Mouse (Mus musculus) lung, adult 18-20 months (tissue): ENCODE measurements around the gene Dip2b.
"Not testable (repeated sequence)": the region's sequence is repeated elsewhere in the genome, so short reads cannot be mapped to it uniquely, and the experiment has no call there.

Source experiments
- DNase-seq, 2 experiments: peaks; one replicate each; pipeline ENCODE4 v3.0.0; 2022; ENCODE audit warnings: mixed read lengths in 2 of 2

Gene Dip2b

DNA sequence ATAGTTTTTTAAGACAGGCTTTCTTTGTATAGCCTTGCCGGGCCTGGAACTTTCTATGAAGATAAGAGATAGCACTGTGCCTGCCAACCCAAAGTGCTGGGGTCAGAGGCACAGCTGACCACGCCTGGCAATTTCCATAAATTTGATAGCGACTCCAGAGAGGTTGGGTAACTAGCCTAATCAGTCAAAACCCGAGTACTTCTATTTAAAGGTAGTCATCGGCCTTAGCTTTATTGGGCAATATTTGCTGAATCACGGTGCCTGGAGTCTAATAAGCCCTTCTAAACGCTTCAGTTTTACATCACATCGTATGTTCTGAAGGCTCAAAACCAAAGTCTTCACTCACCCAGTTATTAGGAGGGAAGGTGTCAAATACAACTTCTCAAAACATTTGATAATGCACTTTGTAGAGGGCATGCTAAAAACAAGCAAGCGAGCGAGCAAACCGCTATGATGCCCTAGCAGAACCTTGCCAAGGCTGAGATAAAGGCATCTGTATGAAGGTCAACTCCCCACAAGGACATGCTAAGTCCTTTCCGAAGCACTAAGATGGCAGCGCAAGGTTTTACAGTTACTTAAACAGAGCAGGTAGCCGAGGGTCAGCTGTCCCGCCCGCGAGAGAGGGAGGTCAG lies 188.7 kb downstream of the Dip2b start:
- DNase-seq = peak; percentile 35 to 60

DNA sequence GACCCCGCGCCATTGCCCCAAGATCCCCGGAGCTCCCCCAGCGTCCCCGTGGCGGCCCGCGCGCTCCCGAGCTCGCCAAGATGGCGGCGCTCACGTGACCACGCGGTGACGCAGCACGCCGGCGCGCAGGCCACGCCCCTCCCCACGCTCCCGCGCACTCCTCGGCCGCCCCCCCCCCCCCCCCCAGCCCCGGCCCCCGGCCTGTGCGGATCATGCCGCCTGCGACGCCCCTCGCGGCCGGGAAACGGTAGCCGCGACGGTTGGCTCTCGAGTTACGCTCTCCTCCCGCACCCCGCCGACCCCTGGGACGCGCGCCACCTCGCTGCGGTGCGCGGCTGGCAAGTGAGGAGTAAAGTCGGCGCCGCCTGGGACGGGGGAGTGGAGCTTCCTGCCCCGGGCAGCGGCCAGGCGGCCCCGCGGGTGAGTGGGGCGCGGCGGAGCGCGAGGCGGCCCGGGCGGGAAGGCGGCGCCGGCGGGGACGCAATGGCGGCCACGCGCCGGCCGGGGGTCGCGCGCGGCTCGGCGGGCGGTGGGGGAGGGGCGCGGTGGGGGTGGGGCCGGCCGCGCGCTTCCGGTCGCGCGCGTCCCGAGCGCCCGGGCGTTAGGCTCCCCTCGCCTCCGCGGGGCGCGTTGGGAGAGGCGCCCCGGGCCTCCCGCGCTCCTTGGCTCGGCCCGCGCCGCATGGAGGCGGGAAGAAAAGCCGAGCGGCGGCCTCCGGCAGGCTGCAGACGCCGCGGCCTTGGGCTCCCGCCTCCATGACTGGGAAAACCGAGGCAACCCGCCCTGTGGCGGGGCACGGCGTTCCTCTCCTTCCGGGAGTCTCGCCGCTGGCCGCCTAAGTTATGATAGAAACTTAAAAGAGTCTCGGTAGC lies 189.4 kb downstream of the Dip2b start, which contains the start of gene Atf1:
Gene Atf1 (plus strand): TSS at position 157 of the 872 bp plus-strand sequence.
- DNase-seq = peak; percentile 89

DNA sequence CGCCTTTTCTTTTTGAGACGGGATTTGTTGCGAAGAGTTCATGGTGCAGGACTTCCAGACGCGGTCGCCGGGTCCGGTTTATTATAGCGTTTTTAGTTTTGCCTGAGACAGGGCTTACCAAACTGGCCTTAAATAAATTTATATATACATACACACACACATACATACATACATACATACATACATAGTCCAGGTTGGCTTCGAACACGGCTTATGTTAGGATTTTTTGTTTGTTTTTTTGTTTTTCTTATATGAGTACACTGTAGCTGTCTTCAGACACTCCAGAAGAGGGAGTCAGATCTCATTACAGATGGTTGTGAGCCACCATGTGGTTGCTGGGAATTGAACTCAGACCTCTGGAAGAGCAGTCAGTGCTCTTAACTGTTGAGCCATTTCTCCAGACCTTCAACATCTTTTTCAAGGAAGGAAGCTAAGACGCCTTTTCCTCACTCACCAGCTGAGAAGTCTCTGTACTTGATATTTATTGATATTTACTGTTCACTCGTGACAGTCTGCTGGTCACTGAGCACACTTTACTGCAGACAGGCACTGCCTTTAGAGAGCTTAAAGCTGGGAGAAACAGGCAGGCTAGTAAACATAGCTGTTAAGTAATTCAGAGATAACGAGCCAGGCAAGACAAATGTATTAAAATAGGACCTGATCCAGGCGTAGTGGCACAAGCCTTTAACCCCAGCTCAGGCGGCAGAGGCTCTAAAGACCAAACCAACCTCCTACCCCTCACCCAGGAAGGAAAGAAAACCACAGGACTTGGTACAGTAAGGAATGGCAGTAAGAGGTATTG lies 190.3 kb downstream of the Dip2b start:
- DNase-seq = no peak

DNA sequence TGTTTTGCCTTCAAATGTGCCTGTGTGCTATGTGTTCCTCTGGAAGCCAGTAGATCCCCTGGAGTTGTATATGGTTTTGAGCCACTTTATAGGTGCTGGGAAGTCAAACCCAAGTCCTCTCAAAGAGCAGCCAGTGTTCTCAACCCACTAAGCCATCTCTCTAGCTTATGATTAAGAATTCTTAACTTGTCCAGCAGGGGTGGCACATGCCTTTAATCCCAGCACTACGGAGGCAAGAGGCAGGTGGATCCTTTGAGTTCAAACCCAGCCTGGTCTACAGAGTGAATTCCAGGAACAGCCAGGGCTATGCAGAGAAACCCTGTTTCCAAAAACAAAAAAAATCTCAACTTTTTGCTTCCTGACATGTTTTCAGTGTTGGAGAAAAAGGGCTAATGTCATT lies 192.2 kb downstream of the Dip2b start:
- no peak for DNase-seq

DNA sequence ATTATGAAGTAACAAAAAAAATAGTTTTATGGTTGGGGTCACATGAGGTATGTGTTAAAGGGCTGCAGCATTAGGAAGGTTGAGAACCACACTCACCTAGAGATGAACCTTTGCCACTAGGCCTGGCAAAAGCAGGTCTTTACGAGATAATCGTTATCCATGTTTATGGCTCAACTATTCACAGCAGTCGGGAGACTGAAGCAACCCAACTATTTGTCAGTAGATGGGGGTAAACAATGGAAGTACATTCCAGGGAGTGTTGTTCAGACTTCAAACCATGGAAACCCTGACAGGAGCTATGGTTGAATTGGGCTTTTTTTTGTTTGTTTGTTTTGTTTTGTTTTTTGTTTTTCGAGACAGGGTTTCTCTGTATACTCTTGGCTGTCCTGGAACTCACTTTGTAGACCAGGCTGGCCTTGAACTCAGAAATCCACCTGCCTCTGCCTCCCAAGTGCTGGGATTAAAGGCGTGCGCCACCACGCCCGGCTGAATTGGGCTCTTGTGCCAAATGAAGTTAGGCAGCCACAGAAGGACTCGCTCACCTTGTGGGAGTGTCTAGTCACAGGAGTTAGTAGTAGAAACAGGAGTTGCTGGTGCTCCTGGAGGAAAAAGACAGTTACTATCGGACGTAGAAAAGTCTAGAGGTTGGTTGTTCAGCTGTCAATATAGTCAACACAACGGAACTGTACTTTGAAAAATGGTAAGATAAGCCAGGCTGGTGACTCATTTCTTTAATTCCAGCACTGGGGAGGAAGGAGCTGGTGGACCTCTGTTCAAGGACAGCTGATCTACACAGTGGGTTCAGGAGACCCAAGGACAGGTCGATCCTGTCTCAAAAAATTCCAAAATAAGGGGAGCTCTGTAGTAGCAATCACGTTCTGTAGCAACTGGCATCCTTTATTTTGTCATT lies 193.4 kb downstream of the Dip2b start:
- DNase-seq = no peak

DNA sequence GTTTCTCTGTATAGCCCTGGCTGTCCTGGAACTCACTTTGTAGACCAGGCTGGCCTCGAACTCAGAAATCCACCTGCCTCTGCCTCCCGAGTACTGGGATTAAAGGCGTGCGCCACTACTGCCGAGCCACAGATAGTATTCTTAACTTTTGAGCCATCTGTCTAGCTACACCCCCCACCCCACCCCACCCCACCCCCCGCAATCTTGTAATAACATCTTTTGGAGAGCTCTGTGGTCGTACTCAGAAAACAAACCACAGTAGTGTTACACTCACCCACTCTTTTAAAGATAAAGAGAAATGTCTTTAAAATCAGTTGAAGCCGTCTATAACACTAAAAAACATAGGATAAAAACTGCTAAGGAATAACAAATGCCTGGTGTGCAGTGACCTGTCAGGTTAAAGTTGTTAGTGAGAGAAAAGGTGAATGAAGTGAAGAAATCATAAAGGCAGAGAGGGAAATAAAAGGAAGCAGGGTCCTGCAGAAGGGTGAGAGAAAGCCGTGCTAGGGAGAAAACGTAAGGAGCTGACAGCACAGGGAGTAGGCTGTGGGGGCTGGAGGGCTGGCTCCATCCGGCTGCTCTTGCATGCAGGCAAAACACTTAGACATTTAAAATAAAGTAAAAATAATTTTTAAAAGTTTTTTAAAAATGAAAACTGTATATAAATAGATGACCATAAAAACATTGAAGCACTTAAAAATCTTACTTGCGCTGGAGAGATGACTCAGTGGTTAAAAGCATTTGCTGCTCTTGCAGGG lies 196.9 kb downstream of the Dip2b start:
- DNase-seq = no peak

DNA sequence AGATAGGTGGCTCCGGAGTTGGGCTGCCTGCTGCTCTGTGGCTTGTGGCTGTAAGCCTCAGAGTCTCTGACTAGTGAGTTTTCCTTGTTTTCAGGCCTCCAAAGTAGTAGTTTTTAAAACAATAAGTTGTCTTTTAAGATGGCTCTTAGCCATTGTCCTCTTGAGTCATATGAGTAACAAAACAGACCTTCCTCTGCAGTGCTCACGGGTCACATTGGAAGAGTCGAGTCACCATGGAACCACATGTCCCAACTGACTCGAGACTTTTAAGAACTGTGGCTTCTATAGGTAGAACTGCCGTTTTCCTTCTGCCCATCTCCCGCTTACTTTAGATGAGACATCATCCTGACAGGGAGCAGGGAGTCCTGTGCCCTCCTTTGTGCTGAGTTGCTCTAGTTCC lies 198.5 kb downstream of the Dip2b start:
- DNase-seq = no peak

DNA sequence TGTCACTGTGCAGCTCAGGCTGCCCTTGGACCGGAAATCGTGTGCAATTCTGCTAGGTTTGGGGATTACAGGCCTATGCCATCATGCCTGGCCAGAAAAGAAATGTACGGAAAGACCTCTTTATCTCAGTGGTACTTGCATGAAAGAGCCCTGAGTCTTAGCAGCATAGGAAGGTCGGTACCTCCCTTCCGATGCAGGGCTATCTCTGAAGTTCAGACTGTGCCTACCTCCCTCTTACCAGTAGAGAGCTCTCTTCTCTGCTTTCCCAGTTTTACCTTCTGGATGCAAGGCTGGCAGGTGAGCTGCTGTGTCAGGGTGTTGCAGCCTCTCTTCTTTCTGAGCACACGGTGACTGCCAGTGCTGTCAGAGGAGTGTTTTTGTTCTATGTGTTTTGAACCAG lies 203.3 kb downstream of the Dip2b start:
- no peak for DNase-seq

DNA sequence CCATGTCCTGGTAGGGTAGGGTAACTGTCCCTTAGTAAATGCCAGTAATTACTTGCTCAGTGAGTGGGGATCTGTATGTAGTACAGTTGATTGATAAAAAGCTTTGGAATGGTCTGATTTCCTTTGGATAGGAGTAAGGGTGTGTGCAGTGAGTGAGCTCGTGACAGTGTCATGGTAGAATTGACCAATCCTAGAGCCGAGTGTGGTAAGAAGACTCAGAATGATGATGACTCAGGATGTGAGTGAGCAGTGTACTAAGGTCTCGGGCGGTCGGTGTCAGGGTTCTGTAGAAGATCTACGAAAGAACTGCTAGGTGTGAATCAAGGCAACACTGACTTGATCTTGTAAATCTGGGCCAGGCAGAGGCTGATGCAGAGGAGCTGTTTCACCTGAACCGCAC lies 207.5 kb downstream of the Dip2b start:
- no peak for DNase-seq

DNA sequence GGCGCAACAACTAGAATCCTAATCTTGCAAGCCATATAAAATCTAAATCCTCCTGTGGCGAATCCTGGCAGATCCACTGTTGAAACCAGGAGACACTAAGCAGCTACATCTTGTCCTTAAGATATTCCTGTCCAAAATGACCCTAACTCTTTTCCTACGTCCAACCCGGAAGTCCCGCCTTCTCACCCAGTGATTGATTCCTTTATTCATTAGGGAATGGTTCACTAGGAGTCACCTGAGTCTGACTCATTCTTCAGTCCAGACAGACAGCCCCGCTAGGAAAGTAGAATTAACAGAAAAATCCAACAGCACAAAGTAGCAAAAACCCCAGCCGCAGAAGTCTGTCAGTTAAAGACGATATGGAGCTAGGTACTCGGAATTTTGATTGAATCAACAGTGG lies 208.8 kb downstream of the Dip2b start:
- DNase-seq = no peak

DNA sequence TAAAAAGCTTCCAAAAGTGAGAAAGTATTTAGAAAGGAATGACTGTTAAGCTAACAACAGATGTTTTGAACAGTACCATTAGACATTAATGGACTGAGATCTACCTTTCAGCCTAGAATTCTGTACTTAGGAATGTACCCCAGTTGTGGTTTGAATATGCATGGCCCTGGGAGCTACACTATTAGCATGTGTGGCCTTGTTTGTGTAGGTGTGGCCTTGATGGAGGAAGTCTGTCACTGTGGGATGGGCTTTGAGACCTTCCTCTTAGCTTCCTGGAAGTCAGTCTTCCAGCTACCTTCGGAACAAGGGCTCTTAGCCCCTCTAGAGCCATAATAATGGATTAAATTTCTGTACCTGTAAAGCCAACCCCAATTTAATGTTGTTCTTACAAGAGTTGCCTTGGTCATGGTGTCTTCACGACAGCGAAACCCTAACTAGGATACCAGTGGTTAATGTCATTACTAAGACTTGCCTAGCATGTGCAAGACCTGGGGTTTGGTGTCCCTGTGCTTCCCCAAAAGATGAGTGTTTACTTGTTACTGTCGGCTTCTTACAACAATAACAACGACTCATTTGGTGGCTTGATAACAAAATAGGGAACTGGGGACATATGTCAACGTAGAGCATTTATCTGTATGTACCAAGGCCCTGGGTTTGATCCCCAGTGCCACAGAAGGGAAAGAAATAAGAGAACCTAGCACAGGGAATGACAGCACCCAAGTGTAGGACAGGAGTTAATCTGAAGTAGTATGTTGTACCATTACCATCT lies 210.4 kb downstream of the Dip2b start:
- no peak for DNase-seq

DNA sequence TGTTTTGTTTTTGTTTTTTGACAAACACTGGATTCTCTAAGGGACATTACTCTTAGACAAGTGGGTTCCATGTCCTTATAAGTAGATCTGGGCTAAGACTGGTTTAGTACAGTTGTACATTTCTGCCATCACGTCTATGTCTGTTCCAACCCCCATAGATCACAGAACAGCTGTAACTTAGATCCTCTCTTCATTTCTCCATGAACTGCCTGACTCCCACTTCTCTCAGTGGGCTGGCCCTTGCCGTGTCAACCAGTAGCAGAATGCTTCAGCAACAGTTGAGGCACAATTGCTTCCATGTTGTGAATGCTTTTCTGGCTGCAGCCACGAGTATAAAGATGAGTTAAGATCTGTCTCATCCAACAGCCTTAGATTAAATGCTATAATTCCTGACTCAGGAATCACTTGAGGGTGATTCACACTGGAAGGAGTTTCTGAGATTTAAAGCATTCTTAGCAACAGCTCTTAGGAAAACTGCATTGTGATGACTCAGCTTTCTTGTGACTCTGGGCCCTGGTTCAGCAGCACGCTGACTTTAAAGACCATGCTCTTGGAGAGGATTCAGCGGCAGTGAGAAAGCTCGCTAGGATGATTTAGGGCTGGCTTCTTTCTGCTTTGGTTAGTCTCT lies 212.8 kb downstream of the Dip2b start:
- DNase-seq = no peak

DNA sequence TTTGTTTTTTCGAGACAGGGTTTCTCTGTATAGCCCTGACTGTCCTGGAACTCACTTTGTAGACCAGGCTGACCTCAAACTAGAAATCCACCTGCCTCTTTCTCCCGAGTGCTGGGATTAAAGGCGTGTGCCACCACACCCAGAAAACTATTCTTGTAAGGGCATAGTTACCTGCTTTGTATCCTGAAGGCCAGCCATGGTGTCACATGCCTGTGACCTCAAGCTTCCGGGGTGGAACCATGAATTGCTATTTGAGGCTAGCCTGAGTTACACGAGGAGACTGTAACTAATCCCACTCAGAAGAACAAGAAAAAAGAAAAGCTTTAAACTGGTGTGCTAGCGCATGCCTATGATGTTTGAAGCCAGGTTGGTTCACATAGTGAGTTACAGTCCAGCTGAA lies 217.9 kb downstream of the Dip2b start:
- DNase-seq = no peak

DNA sequence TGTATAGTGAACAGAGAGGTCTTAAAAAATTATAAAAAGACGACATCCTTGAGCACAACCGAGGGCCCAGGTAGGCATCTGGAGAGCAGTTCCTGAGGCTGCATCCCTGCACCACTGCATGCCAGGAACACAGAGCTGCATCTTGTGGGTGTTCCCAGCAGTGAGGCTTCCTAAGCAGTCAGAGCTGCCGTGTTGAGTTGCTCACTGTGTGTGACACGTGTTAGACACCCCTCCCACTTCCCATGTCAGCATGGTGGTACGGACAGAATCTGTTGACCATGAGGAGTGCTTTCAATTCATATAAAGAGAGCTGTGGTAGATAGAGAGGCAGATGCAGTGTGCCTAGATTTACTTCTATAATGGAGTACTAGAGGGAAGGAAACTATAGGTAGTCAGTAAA lies 218.8 kb downstream of the Dip2b start:
- no peak for DNase-seq

DNA sequence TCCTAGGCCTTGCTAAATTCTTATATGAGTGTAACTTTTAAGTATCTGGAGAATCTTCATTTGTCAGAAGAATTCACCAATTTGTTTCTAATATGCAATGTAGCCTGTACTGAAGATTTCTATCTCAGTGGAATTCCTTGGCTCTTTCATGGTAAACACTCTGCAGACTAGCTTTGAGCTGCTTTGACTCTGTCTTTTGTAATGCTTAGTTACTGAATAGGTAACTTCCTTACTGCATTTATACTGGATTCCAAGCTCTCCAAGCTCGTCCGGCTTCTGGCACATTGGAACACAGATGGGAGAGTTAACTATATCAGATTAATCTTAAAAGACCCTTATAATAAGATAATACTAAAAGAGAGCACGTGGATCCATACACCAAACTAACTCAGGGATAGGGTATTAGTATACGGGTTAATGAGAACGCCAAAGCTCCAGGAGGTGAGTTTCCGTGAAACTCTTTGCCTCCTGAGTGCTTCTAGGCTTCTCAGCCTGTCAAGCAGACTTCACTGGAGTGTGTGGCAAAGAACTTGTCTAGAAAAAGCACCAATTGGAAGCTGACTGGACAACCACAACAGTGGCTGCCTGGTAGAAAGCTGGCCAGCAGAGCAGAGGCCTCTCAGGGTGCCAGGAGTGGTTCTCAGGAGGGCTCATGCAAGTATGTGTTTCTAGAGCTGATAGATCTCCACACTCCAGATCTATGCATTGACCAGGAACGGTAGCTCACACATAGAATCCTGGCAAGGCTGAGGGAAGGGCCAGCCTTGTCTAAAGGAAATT lies 220.4 kb downstream of the Dip2b start:
- DNase-seq = peak; percentile 42 to 61

DNA sequence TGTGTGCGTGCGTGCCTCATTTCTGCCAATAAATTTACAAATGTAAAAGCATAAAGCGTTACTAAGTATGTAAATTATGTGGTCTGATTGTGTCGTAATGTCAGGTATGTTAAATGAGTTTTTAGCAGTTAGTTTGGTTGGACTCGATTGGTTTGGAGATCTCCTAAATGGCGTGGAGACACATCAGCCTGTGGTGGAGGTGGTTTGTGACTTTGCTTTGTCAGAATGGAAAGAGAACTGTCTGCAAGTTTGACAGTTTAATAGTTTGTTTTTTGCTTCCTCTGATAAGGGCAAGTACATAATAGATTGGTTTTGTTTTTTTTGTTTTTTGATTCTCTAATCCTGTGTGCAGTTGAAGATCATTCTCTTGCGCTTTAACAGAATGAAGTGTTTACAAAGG lies 221.9 kb downstream of the Dip2b start:
- not testable (repeated sequence) for DNase-seq

DNA sequence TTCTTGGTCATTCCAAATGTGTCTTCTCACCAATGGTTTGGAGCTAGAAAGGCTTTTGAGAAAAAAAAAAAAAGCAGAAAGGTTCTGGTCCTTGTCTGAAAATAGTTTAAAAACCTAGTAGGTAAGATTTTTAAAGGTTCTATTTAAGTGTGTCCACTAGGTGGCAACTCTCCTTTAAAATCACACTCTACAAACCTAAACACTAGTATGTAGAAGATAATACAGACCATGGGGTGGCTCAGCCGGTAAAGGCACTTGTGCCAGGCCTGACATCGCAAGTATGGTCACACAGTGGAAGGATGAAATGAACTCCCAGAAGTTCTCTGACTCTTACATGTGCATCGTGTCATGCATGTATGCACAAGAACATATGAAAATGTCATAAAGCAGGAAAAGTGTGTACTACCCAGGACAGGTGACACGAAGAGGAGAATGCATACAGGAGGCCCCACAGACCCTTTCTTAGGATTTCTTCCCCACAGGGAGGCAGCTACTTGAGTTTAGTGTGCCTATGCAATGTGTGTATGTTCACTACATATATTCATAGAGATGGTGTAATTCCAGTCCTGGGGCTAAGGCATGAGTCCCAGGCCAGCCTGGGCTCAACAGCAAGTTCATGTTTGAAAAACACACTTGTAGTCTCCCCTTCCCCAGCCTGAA lies 224.9 kb downstream of the Dip2b start:
- DNase-seq = no peak

DNA sequence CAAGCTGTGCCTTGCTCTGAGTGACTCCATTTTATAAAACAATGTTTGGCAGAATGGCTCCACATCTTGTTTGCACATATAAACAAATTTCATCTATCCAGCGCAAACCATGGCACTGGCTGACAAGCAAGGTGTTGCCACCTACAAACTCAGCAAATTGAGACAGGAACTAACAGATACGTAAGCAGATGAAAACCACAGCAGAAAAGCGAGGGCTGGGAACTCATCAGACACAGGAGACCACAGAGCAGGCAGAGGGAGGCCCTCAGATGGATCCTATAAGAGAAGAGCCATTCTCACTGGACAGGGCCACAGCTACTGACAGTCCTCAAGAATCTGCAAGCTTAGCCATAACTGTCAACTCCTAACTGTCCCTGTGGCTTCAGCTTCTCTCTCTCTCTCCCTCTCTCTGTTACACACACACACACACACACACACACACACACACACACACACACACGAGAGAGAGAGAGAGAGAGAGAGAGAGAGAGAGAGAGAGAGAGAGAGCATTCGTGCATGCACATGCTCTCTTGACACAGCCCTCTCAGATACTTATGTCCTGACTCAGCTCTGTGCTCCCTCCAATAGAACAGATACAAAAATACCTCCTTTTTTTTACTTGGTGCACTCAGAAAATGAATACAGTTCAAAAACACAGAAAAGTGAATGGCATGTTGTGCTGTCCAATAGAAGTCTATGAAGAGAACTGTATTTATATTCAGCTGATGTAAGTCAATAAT lies 227.3 kb downstream of the Dip2b start:
- DNase-seq = no peak
